Mouse (Mus musculus): ENCODE data around the gene Npas3.

DNA sequence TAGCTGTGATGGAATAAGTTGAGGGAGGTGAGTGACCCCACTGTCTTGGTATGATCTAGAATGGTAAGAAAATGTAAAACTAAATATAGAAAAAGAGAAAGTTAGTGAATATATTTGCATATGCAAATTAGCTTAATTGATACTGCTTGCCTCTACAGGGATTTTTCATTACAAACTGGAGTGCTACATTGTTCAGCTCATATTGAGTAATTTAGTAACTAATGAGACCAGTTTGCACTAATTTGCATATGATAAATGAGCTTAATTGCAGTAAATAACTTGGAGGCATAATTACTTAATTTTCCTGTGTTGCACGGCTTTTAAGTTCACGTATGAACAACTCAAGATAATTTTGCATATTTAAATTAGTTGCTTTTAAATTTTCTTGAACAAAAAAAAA lies 398.8 kb downstream of the Npas3 start:
- no peak for TF ChIP-seq POLR2A (IDR thresholded peaks at IDR 0.05; ENCODE audit: insufficient read depth, low read length)
- TF ChIP-seq CTCF (IDR thresholded peaks at IDR 0.05; ENCODE audit: low read depth, low read length), result no peak

Measured in ES-Bruce4 (cell line).